Mouse (Mus musculus) liver, adult 2 months (tissue): Measurements from ENCODE around the gene Syne4.

ENCODE experiments used
- CTCF ChIP-seq: fragments of 200-500 bp; IDR thresholded peaks from 2 replicates; pipeline ENCODE4 v1.5.1; 2011; ENCODE audit warnings: low read depth, low read length, control low read depth
- POLR2A ChIP-seq: fragments of 200-500 bp; IDR thresholded peaks from 2 replicates; pipeline ENCODE4 v1.6.1; 2011; ENCODE audit warnings: low read length, control low read depth; ENCODE audit not compliant: insufficient read depth; ENCODE audit errors: extremely low read depth

DNA sequence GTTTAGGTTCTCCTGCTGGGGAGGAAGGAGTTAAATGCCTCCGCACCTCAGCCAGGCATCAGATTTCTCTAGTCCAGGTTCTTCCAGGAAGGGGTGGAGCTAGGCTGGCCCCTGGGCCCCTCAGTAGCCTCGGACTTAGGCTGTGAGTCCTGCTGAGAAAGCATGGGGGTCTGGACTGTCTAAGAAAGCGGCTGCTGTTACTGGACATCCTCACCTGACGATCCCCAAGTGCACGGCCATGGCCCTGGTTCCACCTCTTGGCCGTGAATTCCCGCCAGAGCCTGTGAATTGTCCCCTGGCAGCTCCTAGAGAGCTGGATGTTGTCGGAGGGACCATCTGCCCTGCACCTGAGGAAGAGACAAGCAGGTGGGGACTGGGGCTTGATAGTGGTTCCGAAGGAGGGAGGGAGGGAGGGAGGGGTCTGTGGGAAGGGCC, at the start of gene Syne4:
- TF ChIP-seq CTCF = no peak
- no peak for TF ChIP-seq POLR2A
